Mouse (Mus musculus): ENCODE results near the gene Gkap1. TPM values are rescaled to one million over a fixed set of nuclear protein-coding genes. Genes with fewer than 3 reads are reported as not detected.

Gkap1 gene
- polyA plus RNA-seq, 1 experiment from 2014 or later: 19.2 TPM

- TF ChIP-seq CTCF (IDR thresholded peaks at IDR 0.05; ENCODE audit: low read depth): no peak
- 77% methylated on average over 3 of the region's 3 CpGs for WGBS
- H3K4me2 ChIP-seq: no peak overlapping the region
- H3K4me1 ChIP-seq (ENCODE audit: insufficient read depth): no peaks in the 10 kb centered on the region
- ATAC-seq (ENCODE audit: insufficient read depth) (no peak), DNase-seq (no peak)
- H3K9me3 ChIP-seq (ENCODE audit: low read depth, low read length): no peaks in the 10 kb centered on the region
- peaks cover 48% of the 10 kb centered on the region for H3K36me3 ChIP-seq (ENCODE audit: insufficient read depth)
- no peak overlapping the region for H3K4me3 ChIP-seq (ENCODE audit: low read depth, low read length)
- H3K9ac ChIP-seq: no peak overlapping the region
- no peak overlapping the region for H3K27ac ChIP-seq (ENCODE audit: low read depth)
- H3K27me3 ChIP-seq (ENCODE audit: insufficient read depth, low read length): no peaks in the 10 kb centered on the region
These were observed 78.3 kb downstream of the Gkap1 start for GRCm38 (mm10) chr13:58197211-58197610.

GRCm38 (mm10) chr13:58194908-58195307 lies 80.6 kb downstream of the Gkap1 start:
- Histone ChIP-seq H3K27ac (ENCODE audit: low read depth) (no peak overlapping the region), H3K9ac (no peak overlapping the region), H3K9me3 (ENCODE audit: low read depth, low read length) (no peaks in the 10 kb centered on the region), H3K4me3 (ENCODE audit: low read depth, low read length) (no peak overlapping the region), H3K4me2 (no peak overlapping the region), H3K4me1 (ENCODE audit: insufficient read depth) (no peaks in the 10 kb centered on the region), H3K27me3 (ENCODE audit: insufficient read depth, low read length) (no peaks in the 10 kb centered on the region), H3K36me3 (ENCODE audit: insufficient read depth) (peaks cover 65% of the 10 kb centered on the region)
- DNase-seq (no peak), ATAC-seq (ENCODE audit: insufficient read depth) (no peak)
- TF ChIP-seq CTCF (IDR thresholded peaks at IDR 0.05; ENCODE audit: low read depth): no peak
- 88% methylated on average over 3 of the region's 3 CpGs for WGBS

GRCm38 (mm10) chr13:58193221-58193620 lies 82.3 kb downstream of the Gkap1 start:
- DNase-seq: no peak
- H3K9ac ChIP-seq: no peak overlapping the region
- no peak for TF ChIP-seq CTCF (IDR thresholded peaks at IDR 0.05; ENCODE audit: low read depth)
- no peaks in the 10 kb centered on the region for H3K4me1 ChIP-seq (ENCODE audit: insufficient read depth)
- H3K4me2 ChIP-seq: no peak overlapping the region
- no peaks in the 10 kb centered on the region for H3K27me3 ChIP-seq (ENCODE audit: insufficient read depth, low read length)
- ATAC-seq (ENCODE audit: insufficient read depth): no peak
- 96% methylated on average over 3 of the region's 3 CpGs for WGBS
- peaks cover 75% of the 10 kb centered on the region for H3K36me3 ChIP-seq (ENCODE audit: insufficient read depth)
- H3K27ac ChIP-seq (ENCODE audit: low read depth): no peak overlapping the region
- no peaks in the 10 kb centered on the region for H3K9me3 ChIP-seq (ENCODE audit: low read depth, low read length)
- no peak overlapping the region for H3K4me3 ChIP-seq (ENCODE audit: low read depth, low read length)

- H3K4me2 ChIP-seq: no peak overlapping the region
- 92% methylated on average over 6 of the region's 6 CpGs for WGBS
- ATAC-seq (ENCODE audit: insufficient read depth): no peak
These were observed 83.4 kb downstream of the Gkap1 start for GRCm38 (mm10) chr13:58192146-58192545.

GRCm38 (mm10) chr13:58191516-58191915 lies 84.0 kb downstream of the Gkap1 start:
- Histone ChIP-seq H3K36me3 (ENCODE audit: insufficient read depth) (peaks cover 73% of the 10 kb centered on the region), H3K9ac (no peak overlapping the region), H3K4me2 (no peak overlapping the region), H3K27ac (ENCODE audit: low read depth) (no peak overlapping the region), H3K4me1 (ENCODE audit: insufficient read depth) (no peaks in the 10 kb centered on the region), H3K4me3 (ENCODE audit: low read depth, low read length) (no peak overlapping the region), H3K27me3 (ENCODE audit: insufficient read depth, low read length) (no peaks in the 10 kb centered on the region), H3K9me3 (ENCODE audit: low read depth, low read length) (no peaks in the 10 kb centered on the region)
- no peak for ATAC-seq (ENCODE audit: insufficient read depth)
- TF ChIP-seq CTCF (IDR thresholded peaks at IDR 0.05; ENCODE audit: low read depth): no peak
- 98% methylated on average over 14 of the region's 14 CpGs for WGBS
- DNase-seq: no peak

More at GRCm38 (mm10) chr13:58192146-58192545, 83.4 kb downstream of the Gkap1 start:
- H3K4me3 ChIP-seq (ENCODE audit: low read depth, low read length): no peak overlapping the region
- H3K9me3 ChIP-seq (ENCODE audit: low read depth, low read length): no peaks in the 10 kb centered on the region
- DNase-seq: no peak
- no peak overlapping the region for H3K9ac ChIP-seq
- TF ChIP-seq CTCF (IDR thresholded peaks at IDR 0.05; ENCODE audit: low read depth): no peak
- H3K36me3 ChIP-seq (ENCODE audit: insufficient read depth): peaks cover 73% of the 10 kb centered on the region
- H3K27ac ChIP-seq (ENCODE audit: low read depth): no peak overlapping the region
- no peaks in the 10 kb centered on the region for H3K4me1 ChIP-seq (ENCODE audit: insufficient read depth)
- H3K27me3 ChIP-seq (ENCODE audit: insufficient read depth, low read length): no peaks in the 10 kb centered on the region

DNA sequence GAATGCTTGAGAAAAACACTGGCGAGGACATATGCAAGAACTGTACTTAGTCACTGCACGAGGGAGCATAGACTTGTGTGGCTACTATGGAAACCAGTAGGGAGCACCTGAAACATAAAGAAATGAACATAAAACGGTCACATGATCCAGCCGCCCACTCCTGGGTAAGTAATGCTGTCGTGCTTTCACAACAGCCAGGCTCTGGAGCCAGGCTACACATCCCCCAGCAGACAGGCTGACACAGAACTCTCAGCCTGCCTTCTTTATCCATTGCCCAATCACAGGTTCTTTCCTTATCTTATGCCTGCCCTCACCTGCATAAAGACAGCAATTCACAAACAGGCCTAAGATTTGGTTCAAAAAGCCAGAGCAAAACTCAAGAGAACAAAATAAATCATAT lies 86.0 kb downstream of the Gkap1 start:
- Histone ChIP-seq H3K4me1 (ENCODE audit: insufficient read depth) (no peaks in the 10 kb centered on the region), H3K4me3 (ENCODE audit: low read depth, low read length) (no peak overlapping the region), H3K9me3 (ENCODE audit: low read depth, low read length) (no peaks in the 10 kb centered on the region), H3K36me3 (ENCODE audit: insufficient read depth) (peaks cover 64% of the 10 kb centered on the region), H3K9ac (no peak overlapping the region), H3K27ac (ENCODE audit: low read depth) (no peak overlapping the region), H3K4me2 (no peak overlapping the region), H3K27me3 (ENCODE audit: insufficient read depth, low read length) (no peaks in the 10 kb centered on the region)
- DNase-seq (no peak), ATAC-seq (ENCODE audit: insufficient read depth) (no peak)
- no peak for TF ChIP-seq CTCF (IDR thresholded peaks at IDR 0.05; ENCODE audit: low read depth)
- 74% methylated on average over 5 of the region's 5 CpGs for WGBS

- H3K27ac ChIP-seq (ENCODE audit: low read depth): no peak overlapping the region
- ATAC-seq (ENCODE audit: insufficient read depth): no peak
- peaks cover 68% of the 10 kb centered on the region for H3K36me3 ChIP-seq (ENCODE audit: insufficient read depth)
- H3K4me2 ChIP-seq: no peak overlapping the region
- DNase-seq: peak; percentile 89
- H3K9me3 ChIP-seq (ENCODE audit: low read depth, low read length): no peaks in the 10 kb centered on the region
- no peak overlapping the region for H3K4me3 ChIP-seq (ENCODE audit: low read depth, low read length)
- WGBS: 59% methylated on average over 4 of the region's 4 CpGs
- no peaks in the 10 kb centered on the region for H3K4me1 ChIP-seq (ENCODE audit: insufficient read depth)
- TF ChIP-seq CTCF (IDR thresholded peaks at IDR 0.05; ENCODE audit: low read depth): peak; percentile 91
- no peaks in the 10 kb centered on the region for H3K27me3 ChIP-seq (ENCODE audit: insufficient read depth, low read length)
- no peak overlapping the region for H3K9ac ChIP-seq
These were observed 87.1 kb downstream of the Gkap1 start for GRCm38 (mm10) chr13:58188412-58188811.

- ATAC-seq (ENCODE audit: insufficient read depth) (no peak), DNase-seq (no peak)
- peaks cover 70% of the 10 kb centered on the region for H3K36me3 ChIP-seq (ENCODE audit: insufficient read depth)
- H3K9ac ChIP-seq: no peak overlapping the region
- no peak overlapping the region for H3K27ac ChIP-seq (ENCODE audit: low read depth)
- H3K4me2 ChIP-seq: no peak overlapping the region
- H3K4me3 ChIP-seq (ENCODE audit: low read depth, low read length): no peak overlapping the region
- no peaks in the 10 kb centered on the region for H3K27me3 ChIP-seq (ENCODE audit: insufficient read depth, low read length)
- H3K9me3 ChIP-seq (ENCODE audit: low read depth, low read length): no peaks in the 10 kb centered on the region
- TF ChIP-seq CTCF (IDR thresholded peaks at IDR 0.05; ENCODE audit: low read depth): no peak
- WGBS: 82% methylated on average over 3 of the region's 3 CpGs
- H3K4me1 ChIP-seq (ENCODE audit: insufficient read depth): no peaks in the 10 kb centered on the region
These were observed 87.7 kb downstream of the Gkap1 start for GRCm38 (mm10) chr13:58187751-58188150.

Data from lung, embryonic 14.5 days (tissue).